Mouse (Mus musculus): ENCODE results near the gene Armc8.

GRCm38 (mm10) chr9:99434892-99435618 is 133.6 kb downstream of the Armc8 start:
- TF ChIP-seq MAFK (IDR thresholded peaks at IDR 0.05; ENCODE audit: insufficient read depth, low read depth, low read length) (no peak), CHD2 (IDR thresholded peaks at IDR 0.05; ENCODE audit: low read depth, low read length) (no peak), HCFC1 (IDR thresholded peaks at IDR 0.05; ENCODE audit: borderline replicate concordance, insufficient read depth, low read length) (no peak), ZNF384 (IDR thresholded peaks at IDR 0.05; ENCODE audit: low read depth, low read length) (no peak)
